Mouse (Mus musculus): ENCODE measurements around the gene Ctnna3. TPM values are rescaled to one million over a fixed set of nuclear protein-coding genes. Genes with fewer than 3 reads are reported as not detected.
A peak's percentile ranks its signal among the peaks of the same experiment; 100 is the strongest.
"Not testable (repeated sequence)": the region's sequence is repeated elsewhere in the genome, so short reads cannot be mapped to it uniquely, and the experiment has no call there.

The Ctnna3 gene
- total RNA-seq, 2 experiments from 2014 or later, result 1.8 to 2.0 TPM

DNA sequence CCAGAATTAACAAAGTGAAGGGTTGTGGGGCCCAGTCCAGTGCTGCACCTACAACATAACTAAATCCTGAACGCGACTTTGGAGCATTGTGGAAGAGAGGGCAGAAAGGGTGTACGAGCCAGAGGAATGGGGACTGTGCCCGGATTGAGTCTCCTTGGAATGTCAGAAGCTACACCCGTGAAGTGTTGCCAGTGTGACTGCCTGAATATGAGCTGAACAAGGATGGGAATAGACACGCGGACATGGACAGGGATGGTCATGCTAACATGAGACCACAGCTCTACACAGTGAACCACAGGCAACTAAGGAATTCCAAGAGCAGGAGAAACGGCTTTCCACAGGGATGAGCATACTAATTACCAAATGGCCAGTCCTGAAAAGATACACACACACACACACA, 2.2 kb downstream of the Ctnna3 start:
- DNase-seq (ENCODE audit: low spot score in 2 of 2), result no peak
- no peak for TF ChIP-seq CTCF (conservative IDR thresholded peaks at IDR 0.05)
- H3K4me3 ChIP-seq, result no peak overlapping the region
- no peak overlapping the region for H3K27ac ChIP-seq

GRCm38 (mm10) chr10:63432887-63433286, 3.0 kb downstream of the Ctnna3 start:
- H3K27ac ChIP-seq, result no peak overlapping the region
- no peak for TF ChIP-seq CTCF (conservative IDR thresholded peaks at IDR 0.05)
- no peak overlapping the region for H3K4me3 ChIP-seq
- DNase-seq (ENCODE audit: low spot score in 2 of 2), result no peak

DNA sequence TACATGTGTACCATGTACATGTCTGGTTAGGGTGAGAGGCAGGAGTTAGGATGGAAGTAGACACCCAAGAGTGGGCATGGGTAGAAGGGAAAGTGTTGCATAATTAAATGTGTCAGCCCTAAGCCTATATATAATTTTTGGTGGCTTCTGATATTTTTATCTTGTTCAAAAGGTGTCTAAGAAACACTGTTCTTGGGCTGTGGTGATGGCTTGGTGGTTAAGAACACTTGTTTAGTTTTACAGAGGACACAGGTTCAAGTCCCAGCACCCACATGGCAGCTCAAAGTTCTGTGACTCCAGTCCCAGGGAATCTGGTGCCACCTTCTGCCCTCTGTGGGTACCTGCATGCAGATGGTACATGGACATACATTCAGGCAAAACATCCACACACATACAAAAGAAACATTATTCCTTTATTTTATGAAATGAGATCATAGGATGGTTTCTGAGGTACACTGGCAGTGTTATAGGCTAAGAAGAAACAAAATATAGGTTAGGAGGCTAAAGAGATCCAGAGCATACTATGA, 8.9 kb downstream of the Ctnna3 start:
- DNase-seq (ENCODE audit: low spot score in 2 of 2), result no peak
- no peak for TF ChIP-seq CTCF (conservative IDR thresholded peaks at IDR 0.05)
- no peak overlapping the region for H3K4me3 ChIP-seq
- no peak overlapping the region for H3K27ac ChIP-seq

- DNase-seq (ENCODE audit: low spot score in 2 of 2), result no peak
- no peak overlapping the region for H3K4me3 ChIP-seq
- no peak overlapping the region for H3K27ac ChIP-seq
- TF ChIP-seq CTCF (conservative IDR thresholded peaks at IDR 0.05), result no peak
Measured at GRCm38 (mm10) chr10:63439694-63440228, 9.9 kb downstream of the Ctnna3 start.

DNA sequence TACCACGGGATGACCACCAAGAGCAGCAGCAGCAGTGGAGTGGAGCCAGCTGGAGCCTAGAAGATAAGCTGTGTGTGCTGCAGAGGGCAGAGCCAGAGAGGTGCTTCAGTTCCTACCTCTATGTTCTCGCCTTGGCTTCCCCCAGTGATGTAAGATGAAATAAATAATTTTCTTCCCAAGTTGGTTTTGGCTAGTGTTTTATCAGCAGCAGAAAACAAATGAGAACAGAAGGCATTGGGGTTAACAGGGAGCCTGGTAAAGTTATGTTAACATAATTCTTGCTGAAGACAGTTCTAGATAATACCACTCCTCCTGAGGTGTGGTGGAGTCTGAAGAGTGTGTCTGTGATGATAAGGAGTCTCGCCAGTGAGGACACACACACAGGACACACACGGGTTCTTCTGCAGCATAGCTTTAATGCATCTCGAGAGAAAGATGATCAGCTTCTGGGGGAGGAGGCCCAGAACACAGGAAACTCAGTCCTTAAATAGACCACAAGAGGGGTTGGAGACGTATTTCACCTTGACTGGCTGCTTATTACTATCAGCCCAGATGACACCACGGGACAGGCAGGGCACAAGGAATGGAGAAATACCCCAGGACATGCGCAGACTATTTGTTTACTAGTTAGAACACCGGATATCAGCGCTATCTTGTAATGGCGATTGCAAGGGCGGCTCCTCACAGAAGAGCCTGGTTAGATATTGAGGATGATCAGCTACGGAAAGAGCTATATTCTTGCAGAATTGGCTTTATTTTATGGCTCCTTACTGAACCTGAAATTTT, 14.9 kb downstream of the Ctnna3 start:
- DNase-seq (ENCODE audit: low spot score in 2 of 2); H3K4me3 ChIP-seq; H3K27ac ChIP-seq: not testable (repeated sequence)

- DNase-seq (ENCODE audit: low spot score in 2 of 2), result no peak
- Histone ChIP-seq H3K4me3 (no peak overlapping the region), H3K27ac (no peak overlapping the region)
- TF ChIP-seq CTCF (conservative IDR thresholded peaks at IDR 0.05), result no peak
Measured at GRCm38 (mm10) chr10:63453926-63454325, 24.0 kb downstream of the Ctnna3 start.

DNA sequence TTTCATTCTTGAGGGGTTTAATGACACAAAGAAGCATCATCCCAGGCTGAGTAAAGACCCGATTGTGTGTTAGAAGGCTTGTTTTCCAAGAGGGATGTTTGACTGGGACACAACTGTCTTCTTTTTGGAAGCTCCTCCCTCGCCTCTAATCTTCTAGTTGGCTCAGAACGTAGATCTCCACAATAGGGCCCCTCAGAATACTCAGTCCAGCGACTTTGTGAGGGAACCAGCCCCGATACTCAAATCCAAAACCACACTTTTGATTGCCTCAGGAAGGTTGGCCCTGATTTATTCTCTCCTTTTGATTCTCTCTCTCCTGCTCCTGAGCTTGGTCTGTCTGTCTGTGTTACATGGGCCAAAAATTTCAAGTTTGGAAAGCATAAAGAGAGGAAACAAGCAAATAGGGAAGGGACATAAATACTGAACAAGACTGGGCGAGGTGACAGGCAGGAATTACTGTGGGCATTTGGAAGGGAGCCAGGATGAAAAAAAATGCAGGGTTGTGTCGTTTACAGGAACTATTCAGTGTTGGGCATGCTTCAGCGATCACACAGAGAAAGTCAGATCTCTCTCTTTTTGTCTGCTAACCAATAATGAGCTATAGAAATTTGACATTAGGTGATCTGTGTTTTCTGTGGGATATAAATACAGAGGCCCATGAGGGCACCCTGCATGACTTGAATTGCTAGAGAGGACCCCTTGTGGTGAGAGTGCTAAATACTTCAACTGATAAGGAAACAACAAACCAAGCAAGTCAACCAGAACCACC, 25.4 kb downstream of the Ctnna3 start:
- no peak for DNase-seq (ENCODE audit: low spot score in 2 of 2)
- H3K27ac ChIP-seq, result no peak overlapping the region
- TF ChIP-seq CTCF (conservative IDR thresholded peaks at IDR 0.05), result peak; percentile 48

GRCm38 (mm10) chr10:63457292-63458128, 27.6 kb downstream of the Ctnna3 start:
- DNase-seq (ENCODE audit: low spot score in 2 of 2), result no peak
- H3K4me3 ChIP-seq, result no peak overlapping the region
- H3K27ac ChIP-seq, result no peak overlapping the region
- no peak for TF ChIP-seq CTCF (conservative IDR thresholded peaks at IDR 0.05)

More for the DNA sequence above, 25.4 kb downstream of the Ctnna3 start:
- no peak overlapping the region for H3K4me3 ChIP-seq

DNA sequence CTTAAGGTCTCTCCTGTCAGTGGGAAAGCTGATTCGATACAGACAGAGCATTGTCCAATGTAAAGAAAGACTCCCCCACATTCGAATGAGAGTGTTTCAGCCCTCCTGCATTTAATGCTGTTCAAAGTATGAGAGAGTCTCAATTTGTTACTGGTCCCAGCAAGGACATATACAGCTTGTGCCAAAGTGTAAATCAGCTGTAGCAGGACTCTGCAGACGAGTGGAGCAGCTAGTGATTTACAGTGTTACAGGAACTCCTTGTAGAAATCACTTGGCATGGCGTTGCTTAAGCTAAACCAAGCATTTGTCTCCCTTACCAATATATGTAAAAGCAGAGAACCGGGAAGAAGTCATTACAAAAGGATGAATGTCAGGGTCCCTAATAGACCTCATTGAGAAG, 31.0 kb downstream of the Ctnna3 start:
- no peak for TF ChIP-seq CTCF (conservative IDR thresholded peaks at IDR 0.05)
- no peak for DNase-seq (ENCODE audit: low spot score in 2 of 2)
- Histone ChIP-seq H3K4me3 (no peak overlapping the region), H3K27ac (no peak overlapping the region)

DNA sequence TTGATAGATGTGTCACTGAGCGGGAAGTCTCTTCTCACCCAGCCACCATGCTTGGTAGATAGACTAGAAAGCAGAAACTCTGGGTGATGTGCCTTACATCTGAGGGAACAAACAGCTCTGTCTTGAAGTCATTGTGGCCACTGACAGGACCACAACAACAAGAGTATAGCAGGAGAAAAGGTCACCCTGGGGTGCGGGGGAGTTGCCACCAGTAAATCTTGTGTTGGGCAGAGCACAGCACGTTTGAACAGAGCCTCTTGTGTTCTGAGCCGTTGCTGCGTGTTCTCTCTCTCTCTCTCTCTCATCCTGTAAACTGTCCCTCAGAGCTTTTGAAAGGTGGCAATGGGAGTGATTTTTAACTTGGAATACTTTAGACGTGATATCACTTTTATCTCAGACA, 42.6 kb downstream of the Ctnna3 start:
- no peak for TF ChIP-seq CTCF (conservative IDR thresholded peaks at IDR 0.05)
- no peak overlapping the region for H3K4me3 ChIP-seq
- H3K27ac ChIP-seq, result no peak overlapping the region
- no peak for DNase-seq (ENCODE audit: low spot score in 2 of 2)

DNA sequence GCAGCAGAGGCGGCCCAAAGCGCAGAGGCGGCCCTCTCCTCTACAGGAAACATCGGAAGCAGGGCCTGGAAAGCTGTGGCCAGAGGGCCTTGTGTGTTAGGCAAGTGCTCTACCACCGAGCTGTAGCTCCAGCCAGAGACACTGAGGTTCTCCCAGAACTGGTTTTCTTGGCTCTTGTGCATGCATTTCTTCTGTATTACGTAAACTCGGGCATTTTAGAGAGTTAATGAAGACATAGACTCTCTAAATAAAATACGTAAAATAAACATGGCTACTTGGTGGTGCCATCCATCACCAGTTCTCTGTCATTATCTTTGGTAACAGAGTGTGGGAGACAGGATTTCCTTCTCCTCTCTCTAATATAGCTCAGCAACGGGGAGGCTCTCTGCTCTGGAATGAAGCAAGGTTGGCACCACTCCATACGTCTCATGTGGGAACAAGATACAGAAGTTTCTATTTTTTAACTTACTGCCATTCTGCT, 46.3 kb downstream of the Ctnna3 start:
- no peak overlapping the region for H3K27ac ChIP-seq
- TF ChIP-seq CTCF (conservative IDR thresholded peaks at IDR 0.05), result no peak
- DNase-seq (ENCODE audit: low spot score in 2 of 2), result no peak
- H3K4me3 ChIP-seq, result no peak overlapping the region

- peak; percentile 72 for TF ChIP-seq CTCF (conservative IDR thresholded peaks at IDR 0.05)
- no peak overlapping the region for H3K27ac ChIP-seq
- peak in 1 of 2 experiments; percentile 20 for DNase-seq (ENCODE audit: low spot score in 2 of 2)
- H3K4me3 ChIP-seq, result no peak overlapping the region
Measured at GRCm38 (mm10) chr10:63478946-63479345, 49.0 kb downstream of the Ctnna3 start.
